Mouse (Mus musculus) subcutaneous adipose tissue, adult 2 months (tissue): ENCODE measurements around the gene Plk1. TPM values are rescaled to one million over a fixed set of nuclear protein-coding genes. Genes with fewer than 3 reads are reported as not detected.

Experiments
- polyA plus RNA-seq: library from polyadenylated mRNA; depleted of rRNA; stranded (reverse); fragments of >200 nt; gene quantifications from 2 replicates; pipeline ENCODE4 v1.2.3, GENCODE M21; 2012; ENCODE audit warnings: low replicate concordance; rRNA removed

The Plk1 gene
- polyA plus RNA-seq: 2.5 and 13.8 TPM in 2 replicates

GRCm38 (mm10) chr7:122158915-122159902 is at the start of gene Plk1:
Gene Plk1, plus strand, starts transcription at chr7:122159439.

GRCm38 (mm10) chr7:122132497-122133337 is 26.5 kb upstream of the Plk1 start, which contains the start of the genes Palb2 and Dctn5:
Gene Palb2, minus strand, starts transcription at chr7:122132985.
Gene Dctn5, plus strand, starts transcription at chr7:122133041.

DNA sequence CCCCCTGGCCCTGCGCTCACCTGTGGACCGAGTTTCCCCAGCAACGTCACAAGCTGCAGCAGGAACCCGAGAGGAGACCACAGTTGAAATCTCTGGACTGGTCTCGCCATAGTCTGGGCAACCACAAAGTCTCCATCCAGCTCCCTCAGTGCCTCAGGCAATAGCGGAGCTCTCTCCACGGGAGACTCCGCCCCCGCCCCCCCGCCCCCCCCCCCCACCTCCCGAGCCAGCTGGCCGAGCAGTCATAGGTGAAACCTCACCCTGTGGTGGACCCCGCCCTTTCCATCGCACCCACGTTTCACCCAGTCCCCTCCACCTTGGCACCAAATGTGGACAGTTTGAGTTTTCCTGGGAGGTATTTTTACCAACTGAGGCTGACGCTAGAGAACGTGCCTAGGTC is 26.8 kb downstream of the Plk1 start, which contains the start of gene Ern2:
Gene Ern2 (minus strand): TSS at position 165 of the 400 bp plus-strand sequence.

GRCm38 (mm10) chr7:122219315-122219801 is 60.1 kb downstream of the Plk1 start, which contains the start of gene Chp2:
Gene Chp2, plus strand, starts transcription at chr7:122219496.

Other genes with a start within 250 kb of the Plk1 start
- 31.8 and 37.3 TPM in 2 replicates for gene Cog7, start 177.7 kb upstream of the Plk1 start, polyA plus RNA-seq
- 62.6 and 79.2 TPM in 2 replicates for gene Gga2, start 138.2 kb upstream of the Plk1 start, polyA plus RNA-seq
- gene Ubfd1, start 92.3 kb upstream of the Plk1 start, polyA plus RNA-seq: 21.1 and 37.4 TPM in 2 replicates
- gene Ears2, start 92.2 kb upstream of the Plk1 start, polyA plus RNA-seq: 11.7 and 18.8 TPM in 2 replicates
- gene Ndufab1, start 57.6 kb upstream of the Plk1 start, polyA plus RNA-seq: 376 and 402 TPM in 2 replicates
- gene Palb2, start 26.5 kb upstream of the Plk1 start, polyA plus RNA-seq: 0.97 and 2.5 TPM in 2 replicates
- gene Dctn5, start 26.4 kb upstream of the Plk1 start, polyA plus RNA-seq: 95.6 and 109 TPM in 2 replicates
- 0.06 TPM in 1 of 2 replicates, not detected in the other for gene Ern2, start 26.8 kb downstream of the Plk1 start, polyA plus RNA-seq
- gene Chp2, start 60.1 kb downstream of the Plk1 start, polyA plus RNA-seq: 18.6 and 25.8 TPM in 2 replicates
- 6.5 and 18.2 TPM in 2 replicates for gene Prkcb, start 129.3 kb downstream of the Plk1 start, polyA plus RNA-seq